Mouse (Mus musculus) embryonic stem cell, embryonic (primary cell): ENCODE measurements at regions not wholly inside any gene's neighbourhood (a gene's known extent, or its start where the extent isn't known, plus 50 kb on each side); places are given as distances from the start of the nearest gene placed in this dataset.

Experiments
- CTCF ChIA-PET, 4 experiments: fragments of 300-600 bp in 2 of 4; fragments of 350-600 bp in 2 of 4; sonication (Branson Sonifier 250); formaldehyde crosslinking; loops; one replicate each; lab custom pipeline; 2022; ENCODE audit warnings: inconsistent platforms in 2 of 4; lab: Charles Lee
- POLR2A ChIA-PET, 4 experiments: fragments of 300-600 bp in 2 of 4; fragments of 350-600 bp in 2 of 4; sonication (Branson Sonifier 250); formaldehyde crosslinking; loops; one replicate each; lab custom pipeline; 2022; ENCODE audit warnings: antibody characterized with exemption in 4 of 4, inconsistent platforms in 1 of 4; lab: Charles Lee

- POLR2A ChIA-PET = no interaction called here
- CTCF ChIA-PET = no interaction called here
Observed at GRCm38 (mm10) chrX:167101929-167102328, 107.2 kb downstream of the Tmsb4x start.

GRCm38 (mm10) chrX:167099411-167099810 lies 109.7 kb downstream of the Tmsb4x start:
- ChIA-PET CTCF (no interaction called here), POLR2A (no interaction called here)

- ChIA-PET CTCF (no interaction called here), POLR2A (no interaction called here)
Observed at GRCm38 (mm10) chrX:167098914-167099313, 110.2 kb downstream of the Tmsb4x start.

- CTCF ChIA-PET = no interaction called here
- POLR2A ChIA-PET = no interaction called here
Observed at GRCm38 (mm10) chrX:167091841-167092240, 117.3 kb downstream of the Tmsb4x start.

- ChIA-PET CTCF (no interaction called here), POLR2A (no interaction called here)
Observed at GRCm38 (mm10) chrX:167088930-167089329, 120.2 kb downstream of the Tmsb4x start.

GRCm38 (mm10) chrX:167088438-167088837 lies 120.7 kb downstream of the Tmsb4x start:
- ChIA-PET CTCF (no interaction called here), POLR2A (no interaction called here)

GRCm38 (mm10) chrX:167080821-167081220 lies 128.3 kb downstream of the Tmsb4x start:
- CTCF ChIA-PET = no interaction called here
- POLR2A ChIA-PET = no interaction called here

GRCm38 (mm10) chrX:167069075-167069474 lies 140.0 kb downstream of the Tmsb4x start:
- CTCF ChIA-PET = no interaction called here
- POLR2A ChIA-PET = no interaction called here

GRCm38 (mm10) chrX:167067918-167068317 lies 141.2 kb downstream of the Tmsb4x start:
- ChIA-PET POLR2A (interaction anchor here in 2 of 4 experiments (0.6 to 1.2 kb wide), 2 partner anchors 162 to 168 kb away, joined by 3 to 5 read pairs; no protein-coding TSS in a partner anchor), CTCF (interaction anchor here in 1 of 4 experiments (0.8 kb wide), 1 partner anchor 10 kb away, joined by 4 read pairs; no protein-coding TSS in a partner anchor)

- ChIA-PET CTCF (no interaction called here), POLR2A (no interaction called here)
Observed at GRCm38 (mm10) chrX:167063881-167064280, 145.2 kb downstream of the Tmsb4x start.

GRCm38 (mm10) chrX:167052456-167052855 lies 156.7 kb downstream of the Tmsb4x start:
- POLR2A ChIA-PET = no interaction called here
- CTCF ChIA-PET = interaction anchor here in 1 of 4 experiments (0.7 kb wide), 1 partner anchor 489 kb away, joined by 6 read pairs; no protein-coding TSS in a partner anchor

- POLR2A ChIA-PET = no interaction called here
- CTCF ChIA-PET = no interaction called here
Observed at GRCm38 (mm10) chrX:167050066-167050465, 159.0 kb downstream of the Tmsb4x start.

GRCm38 (mm10) chrX:167049191-167049968 lies 159.7 kb downstream of the Tmsb4x start:
- CTCF ChIA-PET = no interaction called here
- POLR2A ChIA-PET = interaction anchor here in 1 of 4 experiments (0.6 kb wide), 1 partner anchor 283 kb away, joined by 3 read pairs; no protein-coding TSS in a partner anchor

GRCm38 (mm10) chrX:167037971-167038370 lies 171.1 kb downstream of the Tmsb4x start:
- ChIA-PET CTCF (no interaction called here), POLR2A (no interaction called here)

GRCm38 (mm10) chrX:167036355-167036754 lies 172.8 kb downstream of the Tmsb4x start:
- POLR2A ChIA-PET = no interaction called here
- CTCF ChIA-PET = no interaction called here

GRCm38 (mm10) chrX:167035639-167036038 lies 173.5 kb downstream of the Tmsb4x start:
- ChIA-PET POLR2A (no interaction called here), CTCF (no interaction called here)

- ChIA-PET CTCF (no interaction called here), POLR2A (no interaction called here)
Observed at GRCm38 (mm10) chrX:167033091-167033490, 176.0 kb downstream of the Tmsb4x start.

- CTCF ChIA-PET = interaction anchor here in 1 of 4 experiments (0.5 kb wide), 1 partner anchor 987 kb away, joined by 5 read pairs; no protein-coding TSS in a partner anchor
- POLR2A ChIA-PET = no interaction called here
Observed at GRCm38 (mm10) chrX:167032586-167032985, 176.5 kb downstream of the Tmsb4x start.

GRCm38 (mm10) chrX:167031543-167031942 lies 177.6 kb downstream of the Tmsb4x start:
- ChIA-PET POLR2A (no interaction called here), CTCF (no interaction called here)

- ChIA-PET POLR2A (no interaction called here), CTCF (no interaction called here)
Observed at GRCm38 (mm10) chrX:167015602-167016001, 193.5 kb downstream of the Tmsb4x start.

GRCm38 (mm10) chrX:167014322-167014721 lies 194.8 kb downstream of the Tmsb4x start:
- ChIA-PET POLR2A (no interaction called here), CTCF (no interaction called here)
